Mouse (Mus musculus) hindbrain, embryonic 13.5 days (tissue): ENCODE data around the gene Cebpzos. TPM values are rescaled to one million over a fixed set of nuclear protein-coding genes. Genes with fewer than 3 reads are reported as not detected.

Source experiments
- ATAC-seq: fragments of 200-750 bp; cut with Nextera tagmentation; 2 replicates; pipeline ENCODE4 v1.8.0; 2017; ENCODE audit warnings: moderate TSS enrichment; ENCODE audit not compliant: low FRiP score
- H3K27ac ChIP-seq: fragments of 300-500 bp; sonication (generic); 2 replicates; pipeline ENCODE4 v1.5.1; 2015; ENCODE audit warnings: inconsistent platforms, mild to moderate bottlenecking, moderate library complexity
- H3K27me3 ChIP-seq: fragments of 300-500 bp; sonication (generic); 2 replicates; pipeline ENCODE4 v1.6.1; 2015; ENCODE audit warnings: mild to moderate bottlenecking, inconsistent platforms
- H3K36me3 ChIP-seq: fragments of 300-500 bp; sonication (generic); 2 replicates; pipeline ENCODE4 v1.6.1; 2015; ENCODE audit warnings: mild to moderate bottlenecking, inconsistent platforms
- H3K4me1 ChIP-seq: fragments of 300-500 bp; sonication (generic); replicated peaks from 2 replicates; pipeline ENCODE4 v1.6.1; 2015; ENCODE audit warnings: inconsistent platforms
- H3K4me2 ChIP-seq: fragments of 300-500 bp; sonication (generic); 2 replicates; pipeline ENCODE4 v1.6.1; 2015; ENCODE audit warnings: inconsistent platforms, mild to moderate bottlenecking, moderate library complexity
- H3K4me3 ChIP-seq: fragments of 300-500 bp; sonication (generic); 2 replicates; pipeline ENCODE4 v1.5.1; 2015; ENCODE audit warnings: mild to moderate bottlenecking, inconsistent platforms
- H3K9ac ChIP-seq: fragments of 300-500 bp; sonication (generic); 2 replicates; pipeline ENCODE4 v1.6.1; 2015; ENCODE audit warnings: mild to moderate bottlenecking, inconsistent platforms
- H3K9me3 ChIP-seq: fragments of 300-500 bp; sonication (generic); 2 replicates; pipeline ENCODE4 v1.6.1; 2016; ENCODE audit warnings: inconsistent platforms
- WGBS: fragments of 180-500 bp; shearing (Covaris S2); methylation state at CpG from one replicate; pipeline ENCODE4 v1.1.7; 2015; 5-methylcytosine and 5-hydroxymethylcytosine counted together
- polyA plus RNA-seq: library from polyadenylated mRNA; unstranded; fragments of >200 nt; fragmentation: Nextera tagmentation; extraction: Ambion mirVana; gene quantifications from 2 replicates; pipeline ENCODE4 v1.2.1, GENCODE M21; 2015

Gene Cebpzos
- polyA plus RNA-seq = 125 and 127 TPM in 2 replicates

GRCm38 (mm10) chr17:78916369-78916813 lies at the start of gene Cebpzos:
Cebpzos (plus strand) TSS chr17:78916500.
- H3K27me3 ChIP-seq = no peaks in the 10 kb centered on the region
- peak; percentile 96 for ATAC-seq
- H3K27ac ChIP-seq = peak within 1 kb of the TSS; percentile 88
- peaks cover 25% of the 10 kb centered on the region for H3K36me3 ChIP-seq
- H3K4me3 ChIP-seq = peak within 1 kb of the TSS; percentile 68
- peak within 1 kb of the TSS; percentile 72 for H3K4me2 ChIP-seq
- peaks cover 15% of the 10 kb centered on the region for H3K4me1 ChIP-seq
- H3K9ac ChIP-seq = peak within 1 kb of the TSS; percentile 84
- H3K9me3 ChIP-seq = no peaks in the 10 kb centered on the region
- under 1% methylated on average over 37 of the region's 37 CpGs for WGBS

- no peak overlapping the region for H3K4me2 ChIP-seq
- H3K4me1 ChIP-seq = no peaks in the 10 kb centered on the region
- no peaks in the 10 kb centered on the region for H3K27me3 ChIP-seq
- no peak for ATAC-seq
- H3K27ac ChIP-seq = no peak overlapping the region
- no peak overlapping the region for H3K9ac ChIP-seq
- H3K36me3 ChIP-seq = peaks cover 2% of the 10 kb centered on the region; the same call in 1 of the 2 replicates
- no peak overlapping the region for H3K4me3 ChIP-seq
- H3K9me3 ChIP-seq = no peaks in the 10 kb centered on the region
- WGBS = 85% methylated on average over 6 of the region's 6 CpGs
These were observed 42.4 kb upstream of the Cebpzos start for GRCm38 (mm10) chr17:78873886-78874285.

GRCm38 (mm10) chr17:78881878-78882304 lies 34.4 kb upstream of the Cebpzos start:
- 9% methylated on average over 7 of the region's 7 CpGs for WGBS
- peak; percentile 69 for ATAC-seq
- Histone ChIP-seq H3K4me2 (peak overlapping the region; percentile 73), H3K27ac (peak overlapping the region; percentile 40; the same call in 1 of the 2 replicates), H3K4me1 (peaks cover 12% of the 10 kb centered on the region), H3K9me3 (no peaks in the 10 kb centered on the region), H3K36me3 (no peaks in the 10 kb centered on the region), H3K9ac (peak overlapping the region; percentile 70), H3K4me3 (peak overlapping the region; percentile 43), H3K27me3 (no peaks in the 10 kb centered on the region; the same call in 1 of the 2 replicates)

GRCm38 (mm10) chr17:78882401-78883112 lies 33.7 kb upstream of the Cebpzos start, which contains the start of gene Eif2ak2:
Eif2ak2 (minus strand) TSS chr17:78882573.
- H3K4me2 ChIP-seq = peak within 1 kb of the TSS; percentile 73
- ATAC-seq = peak; percentile 91
- no peaks in the 10 kb centered on the region for H3K36me3 ChIP-seq
- WGBS = 3% methylated on average over 28 of the region's 28 CpGs
- H3K9ac ChIP-seq = peak within 1 kb of the TSS; percentile 70
- H3K4me3 ChIP-seq = peak within 1 kb of the TSS; percentile 43
- H3K4me1 ChIP-seq = peaks cover 12% of the 10 kb centered on the region
- H3K9me3 ChIP-seq = no peaks in the 10 kb centered on the region
- peak within 1 kb of the TSS; percentile 40; the same call in 1 of the 2 replicates for H3K27ac ChIP-seq
- H3K27me3 ChIP-seq = no peaks in the 10 kb centered on the region; the same call in 1 of the 2 replicates

GRCm38 (mm10) chr17:78883291-78883690 lies 33.0 kb upstream of the Cebpzos start:
- H3K27ac ChIP-seq = no peak overlapping the region
- H3K9ac ChIP-seq = no peak overlapping the region
- no peaks in the 10 kb centered on the region for H3K9me3 ChIP-seq
- H3K4me3 ChIP-seq = no peak overlapping the region
- H3K4me1 ChIP-seq = peaks cover 12% of the 10 kb centered on the region
- no peaks in the 10 kb centered on the region; the same call in 1 of the 2 replicates for H3K27me3 ChIP-seq
- 91% methylated on average over 4 of the region's 4 CpGs for WGBS
- ATAC-seq = no peak
- no peaks in the 10 kb centered on the region for H3K36me3 ChIP-seq
- H3K4me2 ChIP-seq = no peak overlapping the region

GRCm38 (mm10) chr17:78885286-78886065 lies 30.8 kb upstream of the Cebpzos start:
- Histone ChIP-seq H3K4me2 (no peak overlapping the region), H3K4me1 (peaks cover 12% of the 10 kb centered on the region), H3K36me3 (no peaks in the 10 kb centered on the region), H3K9me3 (no peaks in the 10 kb centered on the region), H3K9ac (no peak overlapping the region), H3K27ac (no peak overlapping the region), H3K4me3 (no peak overlapping the region), H3K27me3 (no peaks in the 10 kb centered on the region; the same call in 1 of the 2 replicates)
- no peak for ATAC-seq
- 82% methylated on average over 5 of the region's 5 CpGs for WGBS

- Histone ChIP-seq H3K4me1 (no peaks in the 10 kb centered on the region), H3K27me3 (no peaks in the 10 kb centered on the region), H3K9me3 (no peaks in the 10 kb centered on the region), H3K4me3 (no peak overlapping the region), H3K9ac (no peak overlapping the region), H3K36me3 (no peaks in the 10 kb centered on the region), H3K4me2 (no peak overlapping the region), H3K27ac (no peak overlapping the region)
- ATAC-seq = no peak
- WGBS = 88% methylated on average over 4 of the region's 4 CpGs
These were observed 27.7 kb upstream of the Cebpzos start for GRCm38 (mm10) chr17:78888554-78888953.

GRCm38 (mm10) chr17:78889184-78889583 lies 27.1 kb upstream of the Cebpzos start:
- H3K36me3 ChIP-seq = no peaks in the 10 kb centered on the region
- WGBS = 47% methylated on average over 3 of the region's 3 CpGs
- H3K4me2 ChIP-seq = no peak overlapping the region
- no peaks in the 10 kb centered on the region for H3K4me1 ChIP-seq
- H3K4me3 ChIP-seq = no peak overlapping the region
- H3K27me3 ChIP-seq = no peaks in the 10 kb centered on the region
- H3K27ac ChIP-seq = no peak overlapping the region
- H3K9ac ChIP-seq = no peak overlapping the region
- no peak; the same call in 1 of the 2 replicates for ATAC-seq
- no peaks in the 10 kb centered on the region for H3K9me3 ChIP-seq

GRCm38 (mm10) chr17:78891020-78891419 lies 25.3 kb upstream of the Cebpzos start:
- Histone ChIP-seq H3K27me3 (no peaks in the 10 kb centered on the region), H3K9ac (no peak overlapping the region), H3K4me1 (no peaks in the 10 kb centered on the region), H3K4me3 (no peak overlapping the region), H3K4me2 (no peak overlapping the region), H3K9me3 (no peaks in the 10 kb centered on the region), H3K36me3 (no peaks in the 10 kb centered on the region), H3K27ac (no peak overlapping the region)
- 82% methylated on average over 9 of the region's 9 CpGs for WGBS
- ATAC-seq = no peak

- Histone ChIP-seq H3K4me3 (no peak overlapping the region), H3K36me3 (no peaks in the 10 kb centered on the region), H3K4me1 (no peaks in the 10 kb centered on the region), H3K27me3 (no peaks in the 10 kb centered on the region), H3K9me3 (no peaks in the 10 kb centered on the region), H3K9ac (no peak overlapping the region), H3K27ac (no peak overlapping the region), H3K4me2 (no peak overlapping the region)
- ATAC-seq = no peak
- WGBS = 89% methylated on average over 7 of the region's 7 CpGs
These were observed 21.3 kb upstream of the Cebpzos start for GRCm38 (mm10) chr17:78894991-78895390.

- Histone ChIP-seq H3K9ac (no peak overlapping the region), H3K4me2 (no peak overlapping the region), H3K36me3 (no peaks in the 10 kb centered on the region), H3K27me3 (no peaks in the 10 kb centered on the region), H3K9me3 (no peaks in the 10 kb centered on the region), H3K27ac (no peak overlapping the region), H3K4me1 (no peaks in the 10 kb centered on the region), H3K4me3 (no peak overlapping the region)
- no peak for ATAC-seq
- 45% methylated on average over 8 of the region's 8 CpGs for WGBS
These were observed 20.9 kb upstream of the Cebpzos start for GRCm38 (mm10) chr17:78895394-78895793.

GRCm38 (mm10) chr17:78903158-78903557 lies 13.1 kb upstream of the Cebpzos start:
- Histone ChIP-seq H3K4me1 (no peaks in the 10 kb centered on the region), H3K4me2 (no peak overlapping the region), H3K27me3 (no peaks in the 10 kb centered on the region), H3K9me3 (no peaks in the 10 kb centered on the region), H3K9ac (no peak overlapping the region), H3K36me3 (no peaks in the 10 kb centered on the region), H3K27ac (no peak overlapping the region), H3K4me3 (no peak overlapping the region)
- ATAC-seq = no peak
- 85% methylated on average over 2 of the region's 2 CpGs for WGBS
